Mouse (Mus musculus) G1E (cell line): ENCODE measurements around the gene D430042O09Rik. TPM values are rescaled to one million over a fixed set of nuclear protein-coding genes. Genes with fewer than 3 reads are reported as not detected.

Source experiments
- ATAC-seq: 2 replicates; pipeline ENCODE4 v1.8.0; 2016; ENCODE audit warnings: mild to moderate bottlenecking; ENCODE audit not compliant: insufficient number of reproducible peaks, poor library complexity, low FRiP score, severe bottlenecking; ENCODE audit errors: extremely low read depth
- DNase-seq: peaks from one replicate; pipeline ENCODE4 v3.0.0; 2012; ENCODE audit warnings: low spot score
- H3K27me3 ChIP-seq: 2 replicates; pipeline ENCODE4 v1.6.1; 2012; ENCODE audit warnings: mild to moderate bottlenecking, low read length, inconsistent platforms; ENCODE audit not compliant: insufficient read depth
- H3K36me3 ChIP-seq: replicated peaks from 2 replicates; pipeline ENCODE3; 2012; ENCODE audit warnings: mild to moderate bottlenecking, inconsistent platforms
- H3K4me1 ChIP-seq: 2 replicates; pipeline ENCODE4 v1.6.1; 2012; ENCODE audit warnings: low read depth, low read length, inconsistent platforms, mixed read lengths; ENCODE audit not compliant: insufficient read depth
- H3K4me3 ChIP-seq: 2 replicates; pipeline ENCODE4 v1.5.1; 2012; ENCODE audit warnings: low read depth, mild to moderate bottlenecking, inconsistent platforms, low read length, moderate library complexity, mixed read lengths
- H3K9me3 ChIP-seq: replicated peaks from 2 replicates; pipeline ENCODE4 v1.6.1; 2012; ENCODE audit warnings: inconsistent platforms
- CTCF ChIP-seq: IDR thresholded peaks from 2 replicates; pipeline ENCODE4 v1.5.1; 2012; ENCODE audit warnings: low read depth, low read length, inconsistent platforms, mixed read lengths
- GATA1 ChIP-seq: IDR thresholded peaks from 2 replicates; pipeline ENCODE4 v1.6.1; 2012; ENCODE audit warnings: borderline replicate concordance, low read length, inconsistent platforms, mixed read lengths
- GATA2 ChIP-seq: IDR thresholded peaks from 2 replicates; pipeline ENCODE4 v1.6.1; 2012; ENCODE audit warnings: low read depth, low read length, inconsistent platforms, borderline replicate concordance
- POLR2AphosphoS5 ChIP-seq: IDR thresholded peaks from 2 replicates; pipeline ENCODE4 v1.6.1; 2012; ENCODE audit warnings: low read depth, low read length, inconsistent platforms; ENCODE audit not compliant: insufficient replicate concordance
- TAL1 ChIP-seq: conservative IDR thresholded peaks from 2 replicates; pipeline ENCODE4 v1.6.1; 2012; ENCODE audit warnings: low read depth, low read length, inconsistent platforms, mixed read lengths
- polyA plus RNA-seq: library from polyadenylated mRNA; stranded (reverse); fragments of >175 nt; gene quantifications from 2 replicates; pipeline ENCODE4 v1.2.3, GENCODE M21; 2012
- total RNA-seq, 2 experiments: library from RNA; stranded (forward) in 1 of 2; stranded (reverse) in 1 of 2; fragments of 200-1000 nt in 1 of 2; fragments of >200 nt in 1 of 2; fragmentation: Nextera tagmentation in 1 of 2; gene quantifications; 2 replicates each; pipeline ENCODE4 v1.2.3; 2014 to 2017

Gene D430042O09Rik
- total and polyA plus RNA-seq, 3 experiments: 7.7 to 34.2 (median 17.6) TPM

- ATAC-seq (no peak), DNase-seq (no peak)
- no peaks in the 10 kb centered on the region for H3K4me1 ChIP-seq
- H3K9me3 ChIP-seq: no peaks in the 10 kb centered on the region
- no peak for TF ChIP-seq GATA1
- no peak for TF ChIP-seq CTCF
- TF ChIP-seq TAL1: no peak
- no peak for TF ChIP-seq GATA2
- no peak for TF ChIP-seq POLR2AphosphoS5
- peaks cover 71% of the 10 kb centered on the region for H3K36me3 ChIP-seq
- H3K27me3 ChIP-seq: no peaks in the 10 kb centered on the region
- no peak overlapping the region for H3K4me3 ChIP-seq
Measured at GRCm38 (mm10) chr7:125762883-125763830, 55.5 kb downstream of the D430042O09Rik start.

GRCm38 (mm10) chr7:125764373-125764772 is 56.7 kb downstream of the D430042O09Rik start:
- ATAC-seq: no peak
- H3K4me3 ChIP-seq: no peak overlapping the region
- peaks cover 79% of the 10 kb centered on the region for H3K36me3 ChIP-seq
- no peak for DNase-seq
- H3K9me3 ChIP-seq: no peaks in the 10 kb centered on the region
- H3K27me3 ChIP-seq: no peaks in the 10 kb centered on the region
- H3K4me1 ChIP-seq: no peaks in the 10 kb centered on the region
- TF ChIP-seq POLR2AphosphoS5 (no peak), GATA1 (no peak), CTCF (no peak), TAL1 (no peak), GATA2 (no peak)

- H3K4me3 ChIP-seq: no peak overlapping the region
- peaks cover 81% of the 10 kb centered on the region for H3K36me3 ChIP-seq
- H3K9me3 ChIP-seq: no peaks in the 10 kb centered on the region
- DNase-seq (peak; percentile 8), ATAC-seq (no peak)
- no peaks in the 10 kb centered on the region for H3K27me3 ChIP-seq
- TF ChIP-seq GATA2 (no peak), CTCF (peak; percentile 34; the same call in 1 of the 2 replicates)
- H3K4me1 ChIP-seq: no peaks in the 10 kb centered on the region
Measured at GRCm38 (mm10) chr7:125766976-125767831, 59.5 kb downstream of the D430042O09Rik start.

GRCm38 (mm10) chr7:125772961-125773571 is 65.4 kb downstream of the D430042O09Rik start:
- Histone ChIP-seq H3K4me1 (no peaks in the 10 kb centered on the region), H3K36me3 (peaks cover 71% of the 10 kb centered on the region)

GRCm38 (mm10) chr7:125783206-125783605 is 75.5 kb downstream of the D430042O09Rik start:
- Histone ChIP-seq H3K9me3 (no peaks in the 10 kb centered on the region), H3K4me1 (0 out of 2 replicates have a peak, but pooled peaks cover 3% of the 10 kb centered on the region), H3K4me3 (no peak overlapping the region), H3K36me3 (peaks cover 24% of the 10 kb centered on the region), H3K27me3 (no peaks in the 10 kb centered on the region)
- ATAC-seq: no peak
- no peak for DNase-seq
- TF ChIP-seq GATA1 (no peak), CTCF (peak; percentile 36; the same call in 1 of the 2 replicates), POLR2AphosphoS5 (no peak)

More at GRCm38 (mm10) chr7:125772961-125773571, 65.4 kb downstream of the D430042O09Rik start:
- TF ChIP-seq GATA1: no peak
- no peak for TF ChIP-seq GATA2
- no peak for TF ChIP-seq TAL1
- ATAC-seq (no peak), DNase-seq (no peak)
- Histone ChIP-seq H3K4me3 (no peak overlapping the region), H3K9me3 (no peaks in the 10 kb centered on the region), H3K27me3 (no peaks in the 10 kb centered on the region)

GRCm38 (mm10) chr7:125786105-125786504 is 78.4 kb downstream of the D430042O09Rik start:
- peaks cover 29% of the 10 kb centered on the region for H3K36me3 ChIP-seq
- no peak overlapping the region for H3K4me3 ChIP-seq
- DNase-seq (no peak), ATAC-seq (no peak)
- H3K27me3 ChIP-seq: no peaks in the 10 kb centered on the region
- H3K9me3 ChIP-seq: no peaks in the 10 kb centered on the region
- H3K4me1 ChIP-seq: 0 out of 2 replicates have a peak, but pooled peaks cover 3% of the 10 kb centered on the region
- no peak for TF ChIP-seq GATA1
- TF ChIP-seq CTCF: no peak
- TF ChIP-seq POLR2AphosphoS5: no peak
- no peak for TF ChIP-seq TAL1
